Mouse (Mus musculus) small intestine, adult 2 months (tissue): ENCODE measurements at regions not wholly inside any gene's neighbourhood (a gene's known extent, or its start where the extent isn't known, plus 50 kb on each side); places are given as distances from the start of the nearest gene placed in this dataset.

ENCODE experiments used
- H3K27ac ChIP-seq: fragments of 200-500 bp; 2 replicates; pipeline ENCODE4 v1.5.1; 2012; ENCODE audit warnings: low read depth, low read length, control low read depth, inconsistent platforms; ENCODE audit not compliant: insufficient read depth
- H3K27me3 ChIP-seq: fragments of 200-500 bp; 2 replicates; pipeline ENCODE4 v1.6.1; 2012; ENCODE audit warnings: mild to moderate bottlenecking, moderate library complexity, low read length, inconsistent platforms; ENCODE audit not compliant: control insufficient read depth, insufficient read depth
- H3K36me3 ChIP-seq: fragments of 200-500 bp; 2 replicates; pipeline ENCODE4 v1.6.1; 2012; ENCODE audit warnings: mild to moderate bottlenecking, low read length, control low read depth, inconsistent platforms; ENCODE audit not compliant: control insufficient read depth, insufficient read depth
- H3K4me1 ChIP-seq: fragments of 200-500 bp; 2 replicates; pipeline ENCODE4 v1.6.1; 2012; ENCODE audit warnings: low read length, inconsistent platforms, mixed read lengths; ENCODE audit not compliant: control insufficient read depth, insufficient read depth, insufficient read length
- H3K4me3 ChIP-seq: fragments of 200-500 bp; 2 replicates; pipeline ENCODE4 v1.5.1; 2012; ENCODE audit warnings: low read depth, mild to moderate bottlenecking, control low read depth, inconsistent platforms, low read length, moderate library complexity
- CTCF ChIP-seq: fragments of 200-500 bp; IDR thresholded peaks from 2 replicates; pipeline ENCODE4 v1.5.1; 2012; ENCODE audit warnings: low read depth, mild to moderate bottlenecking, control low read depth, inconsistent platforms, low read length, moderate library complexity, mixed read lengths; ENCODE audit not compliant: insufficient replicate concordance, insufficient read length; ENCODE audit errors: extremely low read depth
- POLR2A ChIP-seq: fragments of 200-500 bp; IDR thresholded peaks from 2 replicates; pipeline ENCODE4 v1.6.1; 2012; ENCODE audit warnings: low read depth, mild to moderate bottlenecking, control low read depth, inconsistent platforms, low read length, moderate library complexity
- WGBS: fragments of 180-500 bp; shearing (Covaris S2); methylation state at CpG from one replicate; pipeline ENCODE4 v1.1.7; 2018; 5-methylcytosine and 5-hydroxymethylcytosine counted together

DNA sequence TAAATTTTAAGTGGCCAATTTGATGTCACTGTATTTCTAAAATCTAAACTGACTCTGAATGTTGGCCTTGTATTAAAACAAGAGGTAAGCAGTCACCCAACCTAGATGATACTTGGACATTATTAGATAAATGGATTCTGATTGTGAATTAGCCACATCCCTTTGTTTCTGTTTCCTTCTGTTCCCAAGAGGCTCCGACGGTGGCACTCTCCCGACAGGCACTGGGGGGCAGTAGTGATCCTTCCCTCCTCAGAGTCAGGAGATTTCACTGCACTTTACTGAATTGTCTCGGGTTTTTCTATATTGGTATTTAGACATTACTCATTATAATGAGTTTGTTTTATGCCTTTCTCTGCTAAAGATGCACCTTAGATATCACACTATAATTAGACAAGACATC is 370.4 kb downstream of the Cdh9 start:
- Histone ChIP-seq H3K4me1 (no peaks in the 10 kb centered on the region), H3K4me3 (no peak overlapping the region), H3K27ac (no peak overlapping the region), H3K36me3 (no peaks in the 10 kb centered on the region), H3K27me3 (no peaks in the 10 kb centered on the region)
- TF ChIP-seq CTCF: peak; percentile 68; the same call in 1 of the 2 replicates
- TF ChIP-seq POLR2A: no peak
- 2% methylated on average over 4 of the region's 4 CpGs for WGBS

DNA sequence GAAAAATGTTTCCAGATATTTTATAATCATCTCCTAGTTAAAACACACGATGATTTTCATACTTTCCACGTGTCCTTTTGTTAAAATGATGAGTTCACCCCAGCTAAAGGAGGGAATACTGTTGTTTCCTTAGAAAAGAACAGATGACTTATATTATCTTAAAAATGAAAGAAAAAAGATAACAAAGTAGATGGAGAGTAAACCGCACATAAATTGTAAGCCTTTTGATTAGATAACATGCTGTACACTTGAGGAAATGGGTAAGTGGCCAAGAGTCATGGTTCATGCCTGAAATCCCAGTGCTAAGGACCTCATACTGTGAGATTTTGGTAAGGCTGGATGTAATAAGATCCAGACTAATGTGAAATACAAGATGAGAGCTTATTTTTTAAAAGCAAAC is 372.6 kb downstream of the Cdh9 start:
- Histone ChIP-seq H3K4me1 (no peaks in the 10 kb centered on the region), H3K27ac (no peak overlapping the region), H3K36me3 (no peaks in the 10 kb centered on the region), H3K4me3 (no peak overlapping the region), H3K27me3 (no peaks in the 10 kb centered on the region)
- TF ChIP-seq CTCF (no peak), POLR2A (no peak)
- 19% methylated on average over 3 of the region's 3 CpGs for WGBS

GRCm38 (mm10) chr15:17135721-17136120 is 407.2 kb downstream of the Cdh9 start:
- 3% methylated on average over 1 of the region's 1 CpGs for WGBS
- TF ChIP-seq POLR2A (no peak), CTCF (no peak)
- H3K4me1 ChIP-seq: no peaks in the 10 kb centered on the region
- no peak overlapping the region for H3K4me3 ChIP-seq
- H3K36me3 ChIP-seq: no peaks in the 10 kb centered on the region
- no peaks in the 10 kb centered on the region for H3K27me3 ChIP-seq
- no peak overlapping the region for H3K27ac ChIP-seq

DNA sequence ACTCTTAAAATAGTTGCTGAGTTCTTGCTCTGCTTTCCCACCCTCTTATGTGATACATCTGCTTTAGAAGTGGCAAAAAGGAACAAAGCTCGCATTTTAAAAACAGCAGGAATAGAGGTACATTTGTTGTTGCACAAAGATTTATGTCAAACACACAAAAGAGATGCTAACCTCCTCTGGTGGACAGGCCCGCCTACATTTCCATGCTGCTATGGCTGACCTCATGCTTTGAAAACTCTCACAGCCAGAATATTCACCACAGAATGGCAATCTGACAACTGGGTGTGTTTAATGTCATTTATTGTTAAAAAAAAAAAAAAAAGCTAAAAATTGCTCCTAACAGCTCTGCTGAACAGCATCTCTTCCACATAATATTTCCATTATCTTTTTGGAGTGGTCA is 451.6 kb downstream of the Cdh9 start:
- WGBS: 83% methylated on average over 2 of the region's 2 CpGs
- Histone ChIP-seq H3K4me3 (no peak overlapping the region), H3K27ac (no peak overlapping the region), H3K4me1 (no peaks in the 10 kb centered on the region), H3K27me3 (no peaks in the 10 kb centered on the region), H3K36me3 (no peaks in the 10 kb centered on the region)
- no peak for TF ChIP-seq CTCF
- TF ChIP-seq POLR2A: no peak

- Histone ChIP-seq H3K27me3 (no peaks in the 10 kb centered on the region), H3K4me1 (no peaks in the 10 kb centered on the region), H3K27ac (no peak overlapping the region), H3K36me3 (no peaks in the 10 kb centered on the region), H3K4me3 (no peak overlapping the region)
- TF ChIP-seq POLR2A (no peak), CTCF (no peak)
- WGBS: 51% methylated on average over 2 of the region's 2 CpGs
Measured at GRCm38 (mm10) chr15:17181358-17182022, 452.9 kb downstream of the Cdh9 start.

GRCm38 (mm10) chr15:17195439-17195838 is 466.9 kb downstream of the Cdh9 start:
- no peak for TF ChIP-seq POLR2A
- TF ChIP-seq CTCF: peak; percentile 51; the same call in 1 of the 2 replicates

GRCm38 (mm10) chr15:17204739-17205138 is 476.2 kb downstream of the Cdh9 start:
- Histone ChIP-seq H3K36me3 (no peaks in the 10 kb centered on the region), H3K4me3 (no peak overlapping the region), H3K27me3 (no peaks in the 10 kb centered on the region), H3K27ac (no peak overlapping the region), H3K4me1 (no peaks in the 10 kb centered on the region)
- WGBS: 65% methylated on average over 2 of the region's 2 CpGs
- TF ChIP-seq CTCF (no peak), POLR2A (no peak)

More at GRCm38 (mm10) chr15:17195439-17195838, 466.9 kb downstream of the Cdh9 start:
- Histone ChIP-seq H3K4me1 (no peaks in the 10 kb centered on the region), H3K27me3 (no peaks in the 10 kb centered on the region), H3K27ac (no peak overlapping the region), H3K4me3 (no peak overlapping the region), H3K36me3 (no peaks in the 10 kb centered on the region)
- 49% methylated on average over 5 of the region's 5 CpGs for WGBS
